28 mouse cellular contexts compared by ENCODE assay signal in genomic region chr10:37797701-37798100, GRCm38 (mm10).
DNase-seq lines count a peak whose midpoint lies in the region; ATAC-seq and TF ChIP-seq lines count a peak whose summit lies in the region.
"Had no signal": no experiment of that assay in that cellular context is flagged by ENCODE, and none has a peak within 500 bp of the region (broad histone marks: within the 10 kb centered on the region; RNA-seq: fewer than 3 reads in every experiment).

No protein-coding gene starts in this region.

- H3K4me2 ChIP-seq in embryonic facial prominence, embryonic 11.5 days (ENCODE audit: low read depth, low read length): no peak overlapping the region
- H3K4me2 ChIP-seq in liver, postnatal 0 days (ENCODE audit: low read depth, low read length): no peak overlapping the region
- H3K4me2 ChIP-seq: embryonic facial prominence, embryonic 15.5 days; forebrain, embryonic 12.5 days; forebrain, embryonic 15.5 days; heart, embryonic 12.5 days; heart, embryonic 15.5 days; hindbrain, embryonic 13.5 days; intestine, embryonic 15.5 days had no signal

- no peak overlapping the region for H3K4me3 ChIP-seq in embryonic facial prominence, embryonic 11.5 days (ENCODE audit: low read depth, low read length)
- H3K4me3 ChIP-seq in embryonic facial prominence, embryonic 10.5 days: no peak overlapping the region
- H3K4me3 ChIP-seq in embryonic fibroblast, embryonic 13.5 days (ENCODE audit: insufficient read depth, low read length): no peak overlapping the region
- H3K4me3 ChIP-seq in liver, postnatal 0 days (ENCODE audit: low read depth, low read length): no peak overlapping the region
- H3K4me3 ChIP-seq: embryonic facial prominence, embryonic 15.5 days; erythroblast, embryonic 14.5 days; forebrain, embryonic 12.5 days; forebrain, embryonic 15.5 days; heart, embryonic 12.5 days; heart, embryonic 15.5 days; hindbrain, embryonic 10.5 days; hindbrain, embryonic 13.5 days; intestine, embryonic 15.5 days had no signal

- no peaks in the 10 kb centered on the region for H3K4me1 ChIP-seq in embryonic facial prominence, embryonic 11.5 days (ENCODE audit: control insufficient read depth, insufficient read depth, low read length)
- H3K4me1 ChIP-seq in embryonic facial prominence, embryonic 10.5 days: peaks cover 8% of the 10 kb centered on the region
- H3K4me1 ChIP-seq in embryonic fibroblast, embryonic 13.5 days (ENCODE audit: control insufficient read depth, insufficient read depth, low read length): peaks cover 4% of the 10 kb centered on the region
- H3K4me1 ChIP-seq in liver, postnatal 0 days (ENCODE audit: insufficient read depth): no peaks in the 10 kb centered on the region
- H3K4me1 ChIP-seq: embryonic facial prominence, embryonic 15.5 days; forebrain, embryonic 12.5 days; forebrain, embryonic 15.5 days; heart, embryonic 12.5 days; heart, embryonic 15.5 days; hindbrain, embryonic 10.5 days; hindbrain, embryonic 13.5 days; intestine, embryonic 15.5 days had no signal

- no peaks in the 10 kb centered on the region for H3K36me3 ChIP-seq in embryonic facial prominence, embryonic 11.5 days (replicated peaks; ENCODE audit: control insufficient read depth, insufficient read depth, low read depth, low read length)
- no peaks in the 10 kb centered on the region for H3K36me3 ChIP-seq in embryonic facial prominence, embryonic 10.5 days (replicated peaks)
- H3K36me3 ChIP-seq in liver, postnatal 0 days (replicated peaks; ENCODE audit: insufficient read depth, low read length): no peaks in the 10 kb centered on the region
- H3K36me3 ChIP-seq: embryonic facial prominence, embryonic 15.5 days; forebrain, embryonic 12.5 days; forebrain, embryonic 15.5 days; heart, embryonic 12.5 days; heart, embryonic 15.5 days; hindbrain, embryonic 10.5 days; hindbrain, embryonic 13.5 days; intestine, embryonic 15.5 days had no signal

- DNase-seq in cerebellum, postnatal 10 days: peak; percentile 12 to 15
- no peak for DNase-seq in cerebellum, postnatal 25 days
- peak; percentile 24 for DNase-seq in embryonic facial prominence, embryonic 11.5 days (ENCODE audit: low spot score)
- no peak for DNase-seq in embryonic facial prominence, embryonic 10.5 days (ENCODE audit: low spot score)
- DNase-seq in mesoderm, embryonic 11.5 days (ENCODE audit: low read depth, low spot score): peak; percentile 27
- no peak for DNase-seq in adipocyte (ENCODE audit: low spot score)
- no peak for DNase-seq in liver, postnatal 0 days
- DNase-seq: adrenal gland, postnatal 10 days; adrenal gland, postnatal 36 days; cerebellum, adult 11 months; cerebellum, adult 2 months; cerebellum, adult 9-11 months; gastrocnemius, postnatal 25 days; heart, adult 18-20 months; heart, postnatal 10 days; heart, postnatal 36 days had no signal

- no peak for TF ChIP-seq EP300 in liver, postnatal 0 days (IDR thresholded peaks at IDR 0.05; ENCODE audit: low read depth)

- H3K9me3 ChIP-seq in embryonic facial prominence, embryonic 11.5 days (replicated peaks; ENCODE audit: control insufficient read depth, low read length): no peaks in the 10 kb centered on the region
- H3K9me3 ChIP-seq in embryonic facial prominence, embryonic 10.5 days: no peaks in the 10 kb centered on the region
- H3K9me3 ChIP-seq in liver, postnatal 0 days (ENCODE audit: low read length): no peaks in the 10 kb centered on the region
- H3K9me3 ChIP-seq: embryonic facial prominence, embryonic 15.5 days; forebrain, embryonic 12.5 days; forebrain, embryonic 15.5 days; heart, embryonic 12.5 days; heart, embryonic 15.5 days; hindbrain, embryonic 10.5 days; hindbrain, embryonic 13.5 days; intestine, embryonic 15.5 days had no signal

- TF ChIP-seq POLR2A in embryonic fibroblast, embryonic 13.5 days (IDR thresholded peaks at IDR 0.05; ENCODE audit: low read depth, low read length): no peak

- TF ChIP-seq CTCF in embryonic fibroblast, embryonic 13.5 days (IDR thresholded peaks at IDR 0.05; ENCODE audit: borderline replicate concordance, insufficient read depth, low read length): no peak
- TF ChIP-seq CTCF in liver, postnatal 0 days (IDR thresholded peaks at IDR 0.05; ENCODE audit: low read depth): no peak

- no peak for ATAC-seq in embryonic facial prominence, embryonic 11.5 days (replicated peaks; ENCODE audit: insufficient number of reproducible peaks, low FRiP score, low TSS enrichment, low read depth)
- ATAC-seq in liver, postnatal 0 days: no peak
- ATAC-seq: activated CD4-positive, CD25-positive, alpha-beta regulatory T cell, adult 4 months; forebrain, embryonic 15.5 days; hindbrain, embryonic 16.5 days; intestine, embryonic 15.5 days had no signal

- H3K27ac ChIP-seq in embryonic facial prominence, embryonic 11.5 days (replicated peaks; ENCODE audit: low read depth, low read length): no peak overlapping the region
- no peak overlapping the region for H3K27ac ChIP-seq in embryonic facial prominence, embryonic 10.5 days (replicated peaks)
- peak overlapping the region; percentile 57; the same call in 1 of the 2 replicates for H3K27ac ChIP-seq in embryonic fibroblast, embryonic 13.5 days (ENCODE audit: insufficient read depth, low read length)
- H3K27ac ChIP-seq in liver, postnatal 0 days (ENCODE audit: low read depth): no peak overlapping the region
- H3K27ac ChIP-seq: forebrain, embryonic 12.5 days; forebrain, embryonic 15.5 days; heart, embryonic 15.5 days; hindbrain, embryonic 10.5 days; hindbrain, embryonic 13.5 days; intestine, embryonic 15.5 days had no signal

- no peaks in the 10 kb centered on the region for H3K27me3 ChIP-seq in embryonic facial prominence, embryonic 11.5 days (ENCODE audit: control insufficient read depth, insufficient read depth, low read length)
- H3K27me3 ChIP-seq in embryonic facial prominence, embryonic 10.5 days (replicated peaks; ENCODE audit: low read depth, poor library complexity, severe bottlenecking): no peaks in the 10 kb centered on the region
- no peaks in the 10 kb centered on the region for H3K27me3 ChIP-seq in liver, postnatal 0 days (ENCODE audit: insufficient read depth, low read length)
- H3K27me3 ChIP-seq: embryonic facial prominence, embryonic 15.5 days; forebrain, embryonic 12.5 days; forebrain, embryonic 15.5 days; heart, embryonic 12.5 days; heart, embryonic 15.5 days; hindbrain, embryonic 13.5 days; intestine, embryonic 15.5 days had no signal

- 40% methylated on average over 5 of the region's 5 CpGs for WGBS in embryonic facial prominence, embryonic 11.5 days
- 60% methylated on average over 5 of the region's 5 CpGs for WGBS in embryonic facial prominence, embryonic 10.5 days
- WGBS in liver, postnatal 0 days (ENCODE audit: insufficient replicate concordance): 71% methylated on average over 5 of the region's 5 CpGs

- H3K9ac ChIP-seq in embryonic facial prominence, embryonic 11.5 days (replicated peaks; ENCODE audit: low read length): no peak overlapping the region
- H3K9ac ChIP-seq in liver, postnatal 0 days (replicated peaks): no peak overlapping the region
- H3K9ac ChIP-seq: embryonic facial prominence, embryonic 15.5 days; forebrain, embryonic 12.5 days; forebrain, embryonic 15.5 days; heart, embryonic 12.5 days; heart, embryonic 15.5 days; hindbrain, embryonic 13.5 days; intestine, embryonic 15.5 days had no signal

Comparison
In these comparisons a context has a peak if more than half of its experiments do, and no peak if none do; other contexts are left out.
1. DNase-seq: peak in cerebellum, postnatal 10 days (2 of 2), embryonic facial prominence, embryonic 11.5 days (single experiment) and mesoderm, embryonic 11.5 days (single experiment); none in cerebellum, postnatal 25 days (0 of 2), embryonic facial prominence, embryonic 10.5 days (single experiment), adipocyte (single experiment) and liver, postnatal 0 days (single experiment).